Mouse (Mus musculus): ENCODE data around the gene Ltv1.

DNA sequence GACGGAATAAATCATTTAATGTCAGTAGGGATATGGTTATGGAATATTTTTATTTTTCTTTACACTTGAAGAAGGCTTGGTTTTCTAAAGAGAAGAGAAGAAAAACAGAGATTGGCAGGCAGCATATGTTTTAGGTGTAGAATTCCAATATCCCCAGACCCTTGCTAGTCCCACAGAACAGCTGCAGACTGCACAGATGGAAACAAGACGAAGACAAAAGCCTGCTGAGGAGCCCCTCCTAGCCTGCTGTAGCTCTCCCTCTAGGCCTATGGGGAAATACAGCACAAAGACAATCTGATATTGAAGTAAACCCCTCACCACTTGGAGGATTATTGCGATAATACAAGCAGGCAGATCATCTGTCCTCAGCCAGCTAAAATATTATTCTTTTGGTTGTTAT, 42.5 kb downstream of the Ltv1 start:
- TF ChIP-seq CTCF (IDR thresholded peaks at IDR 0.05; ENCODE audit: borderline replicate concordance, control insufficient read depth, extremely low read depth, insufficient read depth, low read length, poor library complexity) = no peak
- no peak for TF ChIP-seq POLR2A (IDR thresholded peaks at IDR 0.05; ENCODE audit: control insufficient read depth, extremely low read depth, insufficient read depth, low read length, poor library complexity)

Data from thymus, adult 2 months (tissue).